Comparison of ENCODE assay signal across 7 mouse cellular contexts in genomic region chr1:55226011-55226857, GRCm38 (mm10). TPM values are rescaled to one million over a fixed set of nuclear protein-coding genes. Genes with fewer than 3 reads are reported as not detected.
DNase-seq lines count a peak whose midpoint lies in the region; ATAC-seq and TF ChIP-seq lines count a peak whose summit lies in the region.

Gene Rftn2 (minus strand): TSS chr1:55226782.

- H3K4me3 ChIP-seq in E14TG2a.4 (replicated peaks; ENCODE audit: low read length), result peak within 1 kb of the TSS; percentile 57
- peak within 1 kb of the TSS; percentile 48 for H3K4me3 ChIP-seq in forebrain, embryonic 13.5 days
- H3K4me3 ChIP-seq in hindbrain, embryonic 11.5 days (ENCODE audit: low read depth, low read length), result peak within 1 kb of the TSS; percentile 44
- peak within 1 kb of the TSS; percentile 62 for H3K4me3 ChIP-seq in limb, embryonic 10.5 days
- H3K4me3 ChIP-seq in midbrain, embryonic 13.5 days (replicated peaks), result peak within 1 kb of the TSS; percentile 43

- peaks cover 41% of the 10 kb centered on the region for H3K4me1 ChIP-seq in E14TG2a.4 (replicated peaks; ENCODE audit: low read depth, low read length)
- peaks cover 41% of the 10 kb centered on the region for H3K4me1 ChIP-seq in forebrain, embryonic 13.5 days
- no peaks in the 10 kb centered on the region for H3K4me1 ChIP-seq in hindbrain, embryonic 11.5 days (replicated peaks; ENCODE audit: control insufficient read depth, insufficient read depth, low read length)
- H3K4me1 ChIP-seq in limb, embryonic 10.5 days, result peaks cover 26% of the 10 kb centered on the region
- peaks cover 12% of the 10 kb centered on the region for H3K4me1 ChIP-seq in midbrain, embryonic 13.5 days (replicated peaks)

- H3K27ac ChIP-seq in forebrain, embryonic 13.5 days, result no peak within 1 kb of the TSS
- 0 out of 2 replicates have a peak within 1 kb of the TSS, but pooled peaks have one; percentile 30 for H3K27ac ChIP-seq in hindbrain, embryonic 11.5 days (ENCODE audit: low read depth, low read length)
- peak within 1 kb of the TSS; percentile 92 for H3K27ac ChIP-seq in limb, embryonic 10.5 days
- H3K27ac ChIP-seq in midbrain, embryonic 13.5 days, result no peak within 1 kb of the TSS

- H3K27me3 ChIP-seq in E14TG2a.4 (ENCODE audit: insufficient read depth, low read length), result peaks cover 21% of the 10 kb centered on the region
- H3K27me3 ChIP-seq in forebrain, embryonic 13.5 days, result no peaks in the 10 kb centered on the region
- no peaks in the 10 kb centered on the region for H3K27me3 ChIP-seq in hindbrain, embryonic 11.5 days (ENCODE audit: control insufficient read depth, insufficient read depth, low read length)
- H3K27me3 ChIP-seq in limb, embryonic 10.5 days (ENCODE audit: low read depth, poor library complexity, severe bottlenecking), result no peaks in the 10 kb centered on the region
- 0 out of 2 replicates have a peak, but pooled peaks cover 2% of the 10 kb centered on the region for H3K27me3 ChIP-seq in midbrain, embryonic 13.5 days

- H3K4me2 ChIP-seq in forebrain, embryonic 13.5 days, result peak within 1 kb of the TSS; percentile 68
- peak within 1 kb of the TSS; percentile 42 for H3K4me2 ChIP-seq in hindbrain, embryonic 11.5 days (replicated peaks; ENCODE audit: low read depth, low read length)
- H3K4me2 ChIP-seq in midbrain, embryonic 13.5 days (replicated peaks), result peak within 1 kb of the TSS; percentile 57

- TF ChIP-seq CTCF in E14TG2a.4 (conservative IDR thresholded peaks at IDR 0.05; ENCODE audit: low read length), result no peak

- H3K36me3 ChIP-seq in E14TG2a.4 (ENCODE audit: insufficient read depth, low read length), result no peaks in the 10 kb centered on the region
- no peaks in the 10 kb centered on the region for H3K36me3 ChIP-seq in forebrain, embryonic 13.5 days (ENCODE audit: poor library complexity, severe bottlenecking)
- no peaks in the 10 kb centered on the region for H3K36me3 ChIP-seq in hindbrain, embryonic 11.5 days (ENCODE audit: control insufficient read depth, insufficient read depth, low read length)
- H3K36me3 ChIP-seq in limb, embryonic 10.5 days, result no peaks in the 10 kb centered on the region; the same call in 1 of the 2 replicates
- no peaks in the 10 kb centered on the region for H3K36me3 ChIP-seq in midbrain, embryonic 13.5 days

- under 1% methylated on average over 26 of the region's 26 CpGs for WGBS in forebrain, embryonic 13.5 days
- 1% methylated on average over 26 of the region's 26 CpGs for WGBS in hindbrain, embryonic 11.5 days
- 3% methylated on average over 26 of the region's 26 CpGs for WGBS in limb, embryonic 10.5 days
- under 1% methylated on average over 26 of the region's 26 CpGs for WGBS in midbrain, embryonic 13.5 days

- H3K9me3 ChIP-seq in E14TG2a.4 (ENCODE audit: low read length), result no peaks in the 10 kb centered on the region
- no peaks in the 10 kb centered on the region for H3K9me3 ChIP-seq in forebrain, embryonic 13.5 days (replicated peaks)
- no peaks in the 10 kb centered on the region for H3K9me3 ChIP-seq in hindbrain, embryonic 11.5 days (ENCODE audit: control insufficient read depth, low read length)
- no peaks in the 10 kb centered on the region for H3K9me3 ChIP-seq in limb, embryonic 10.5 days (replicated peaks)
- H3K9me3 ChIP-seq in midbrain, embryonic 13.5 days, result no peaks in the 10 kb centered on the region

- DNase-seq in adipocyte (ENCODE audit: low spot score), result peak; percentile 70
- peak; percentile 67 for DNase-seq in hindbrain, embryonic 11.5 days (ENCODE audit: low spot score)
- DNase-seq in limb, embryonic 10.5 days (ENCODE audit: low spot score), result peak; percentile 70

- ATAC-seq in forebrain, embryonic 13.5 days, result no peak
- peak; percentile 63; the same call in 1 of the 2 replicates for ATAC-seq in hindbrain, embryonic 11.5 days (ENCODE audit: low FRiP score)
- ATAC-seq in midbrain, embryonic 13.5 days, result peak; percentile 35; the same call in 1 of the 2 replicates
- no peak for ATAC-seq in monocyte, adult 5-6 weeks (replicated peaks; ENCODE audit: insufficient number of reproducible peaks, low FRiP score, low TSS enrichment, poor library complexity, severe bottlenecking)

- H3K9ac ChIP-seq in forebrain, embryonic 13.5 days, result peak within 1 kb of the TSS; percentile 66
- H3K9ac ChIP-seq in hindbrain, embryonic 11.5 days (ENCODE audit: low read depth, low read length), result peak within 1 kb of the TSS; percentile 43
- peak within 1 kb of the TSS; percentile 57 for H3K9ac ChIP-seq in midbrain, embryonic 13.5 days (replicated peaks)

RNA-seq across cellular contexts. Expression of gene Rftn2, which starts in this region (rescaled TPM):
- polyA plus RNA-seq in forebrain, embryonic 13.5 days (2015; fragmentation: Nextera tagmentation; extraction: Ambion mirVana), result 10.7 and 11.1 TPM in 2 replicates
- 9.7 and 10.8 TPM in 2 replicates for polyA plus RNA-seq in hindbrain, embryonic 11.5 days (2014; fragmentation: Nextera tagmentation; extraction: Ambion mirVana)
- 13.4 and 25.4 TPM in 2 replicates for polyA plus RNA-seq in limb, embryonic 10.5 days (2016; fragmentation: Nextera tagmentation; extraction: Ambion mirVana)
- polyA plus RNA-seq in midbrain, embryonic 13.5 days (2015; fragmentation: Nextera tagmentation; extraction: Ambion mirVana), result 7.6 and 8.5 TPM in 2 replicates
- 1.4 to 3.1 TPM (median 2.7 TPM) in 3 replicates for total RNA-seq in monocyte, adult 5-6 weeks (2017)

Comparison
In these comparisons a context has a peak if more than half of its experiments do, and no peak if none do; other contexts are left out.
1. ATAC-seq: peak in hindbrain, embryonic 11.5 days (single experiment) and midbrain, embryonic 13.5 days (single experiment); none in forebrain, embryonic 13.5 days (single experiment) and monocyte, adult 5-6 weeks (single experiment).
2. H3K27ac ChIP-seq: peak in hindbrain, embryonic 11.5 days (single experiment) and limb, embryonic 10.5 days (single experiment); none in forebrain, embryonic 13.5 days (single experiment) and midbrain, embryonic 13.5 days (single experiment).
3. Peak in every context shown above with its lines, with median percentiles within 50 percentile points of each other: H3K4me3 ChIP-seq, DNase-seq, H3K4me2 ChIP-seq and H3K9ac ChIP-seq.